Mouse (Mus musculus): ENCODE data around the gene Spo11. TPM values are rescaled to one million over a fixed set of nuclear protein-coding genes. Genes with fewer than 3 reads are reported as not detected.
A peak's percentile ranks its signal among the peaks of the same experiment; 100 is the strongest.

The Spo11 gene
- polyA plus RNA-seq, 1 experiment = 0.17 TPM

- no peak for DNase-seq
- TF ChIP-seq CTCF (conservative IDR thresholded peaks at IDR 0.05; ENCODE audit: insufficient read depth, insufficient read length, low read depth, low read length) (no peak), POLR2A (IDR thresholded peaks at IDR 0.05; ENCODE audit: low read depth, low read length) (no peak)
- Histone ChIP-seq H3K4me3 (ENCODE audit: insufficient read depth, low read depth, low read length) (no peak overlapping the region), H3K27ac (ENCODE audit: insufficient read depth, low read depth, low read length) (no peak overlapping the region), H3K27me3 (replicated peaks; ENCODE audit: control insufficient read depth, insufficient read depth, low read length) (no peaks in the 10 kb centered on the region), H3K4me1 (ENCODE audit: control insufficient read depth, insufficient read depth, low read length) (no peaks in the 10 kb centered on the region), H3K36me3 (ENCODE audit: control insufficient read depth, insufficient read depth, low read length) (no peaks in the 10 kb centered on the region)
- 89% methylated on average over 6 of the region's 6 CpGs for WGBS
These were observed 2.3 kb upstream of the Spo11 start for GRCm38 (mm10) chr2:172975159-172975558.

GRCm38 (mm10) chr2:172976661-172977238 is 750 bp upstream of the Spo11 start:
- no peak overlapping the region for H3K4me3 ChIP-seq (ENCODE audit: insufficient read depth, low read depth, low read length)
- no peak for TF ChIP-seq POLR2A (IDR thresholded peaks at IDR 0.05; ENCODE audit: low read depth, low read length)
- no peak for TF ChIP-seq CTCF (conservative IDR thresholded peaks at IDR 0.05; ENCODE audit: insufficient read depth, insufficient read length, low read depth, low read length)
- H3K36me3 ChIP-seq (ENCODE audit: control insufficient read depth, insufficient read depth, low read length) = no peaks in the 10 kb centered on the region
- H3K4me1 ChIP-seq (ENCODE audit: control insufficient read depth, insufficient read depth, low read length) = no peaks in the 10 kb centered on the region
- WGBS = 48% methylated on average over 7 of the region's 7 CpGs
- no peaks in the 10 kb centered on the region for H3K27me3 ChIP-seq (replicated peaks; ENCODE audit: control insufficient read depth, insufficient read depth, low read length)
- DNase-seq = no peak
- H3K27ac ChIP-seq (ENCODE audit: insufficient read depth, low read depth, low read length) = no peak overlapping the region

- Histone ChIP-seq H3K4me1 (ENCODE audit: control insufficient read depth, insufficient read depth, low read length) (no peaks in the 10 kb centered on the region), H3K27me3 (replicated peaks; ENCODE audit: control insufficient read depth, insufficient read depth, low read length) (no peaks in the 10 kb centered on the region), H3K36me3 (ENCODE audit: control insufficient read depth, insufficient read depth, low read length) (no peaks in the 10 kb centered on the region), H3K27ac (ENCODE audit: insufficient read depth, low read depth, low read length) (no peak overlapping the region), H3K4me3 (ENCODE audit: insufficient read depth, low read depth, low read length) (no peak overlapping the region)
- DNase-seq = no peak
- WGBS = 80% methylated on average over 4 of the region's 4 CpGs
- TF ChIP-seq CTCF (conservative IDR thresholded peaks at IDR 0.05; ENCODE audit: insufficient read depth, insufficient read length, low read depth, low read length) (no peak), POLR2A (IDR thresholded peaks at IDR 0.05; ENCODE audit: low read depth, low read length) (no peak)
These were observed 682 bp downstream of the Spo11 start for GRCm38 (mm10) chr2:172978131-172978633.

GRCm38 (mm10) chr2:172979666-172980345 is 2.3 kb downstream of the Spo11 start:
- DNase-seq = no peak
- H3K4me3 ChIP-seq (ENCODE audit: insufficient read depth, low read depth, low read length) = no peak overlapping the region
- no peaks in the 10 kb centered on the region for H3K27me3 ChIP-seq (replicated peaks; ENCODE audit: control insufficient read depth, insufficient read depth, low read length)
- no peaks in the 10 kb centered on the region for H3K4me1 ChIP-seq (ENCODE audit: control insufficient read depth, insufficient read depth, low read length)
- 95% methylated on average over 43 of the region's 43 CpGs for WGBS
- no peak overlapping the region for H3K27ac ChIP-seq (ENCODE audit: insufficient read depth, low read depth, low read length)
- no peaks in the 10 kb centered on the region for H3K36me3 ChIP-seq (ENCODE audit: control insufficient read depth, insufficient read depth, low read length)
- TF ChIP-seq CTCF (conservative IDR thresholded peaks at IDR 0.05; ENCODE audit: insufficient read depth, insufficient read length, low read depth, low read length) = no peak
- no peak for TF ChIP-seq POLR2A (IDR thresholded peaks at IDR 0.05; ENCODE audit: low read depth, low read length)

- Histone ChIP-seq H3K27me3 (replicated peaks; ENCODE audit: control insufficient read depth, insufficient read depth, low read length) (no peaks in the 10 kb centered on the region), H3K27ac (ENCODE audit: insufficient read depth, low read depth, low read length) (peak overlapping the region; percentile 2; the same call in 1 of the 2 replicates), H3K4me1 (ENCODE audit: control insufficient read depth, insufficient read depth, low read length) (no peaks in the 10 kb centered on the region), H3K4me3 (ENCODE audit: insufficient read depth, low read depth, low read length) (no peak overlapping the region), H3K36me3 (ENCODE audit: control insufficient read depth, insufficient read depth, low read length) (no peaks in the 10 kb centered on the region)
- peak; percentile 57 for TF ChIP-seq CTCF (conservative IDR thresholded peaks at IDR 0.05; ENCODE audit: insufficient read depth, insufficient read length, low read depth, low read length)
- TF ChIP-seq POLR2A (IDR thresholded peaks at IDR 0.05; ENCODE audit: low read depth, low read length) = no peak
- 63% methylated on average over 9 of the region's 9 CpGs for WGBS
- peak; percentile 92 for DNase-seq
These were observed 5.5 kb downstream of the Spo11 start for GRCm38 (mm10) chr2:172982776-172983561.

- Histone ChIP-seq H3K27ac (ENCODE audit: insufficient read depth, low read depth, low read length) (no peak overlapping the region), H3K36me3 (ENCODE audit: control insufficient read depth, insufficient read depth, low read length) (no peaks in the 10 kb centered on the region), H3K27me3 (replicated peaks; ENCODE audit: control insufficient read depth, insufficient read depth, low read length) (no peaks in the 10 kb centered on the region), H3K4me3 (ENCODE audit: insufficient read depth, low read depth, low read length) (no peak overlapping the region), H3K4me1 (ENCODE audit: control insufficient read depth, insufficient read depth, low read length) (no peaks in the 10 kb centered on the region)
- no peak for TF ChIP-seq POLR2A (IDR thresholded peaks at IDR 0.05; ENCODE audit: low read depth, low read length)
- no peak for TF ChIP-seq CTCF (conservative IDR thresholded peaks at IDR 0.05; ENCODE audit: insufficient read depth, insufficient read length, low read depth, low read length)
- WGBS = 72% methylated on average over 6 of the region's 6 CpGs
- DNase-seq = no peak
These were observed 12.7 kb downstream of the Spo11 start for GRCm38 (mm10) chr2:172990161-172990560.

- Histone ChIP-seq H3K4me3 (ENCODE audit: insufficient read depth, low read depth, low read length) (no peak overlapping the region), H3K27me3 (replicated peaks; ENCODE audit: control insufficient read depth, insufficient read depth, low read length) (no peaks in the 10 kb centered on the region), H3K4me1 (ENCODE audit: control insufficient read depth, insufficient read depth, low read length) (peaks cover 14% of the 10 kb centered on the region), H3K36me3 (ENCODE audit: control insufficient read depth, insufficient read depth, low read length) (no peaks in the 10 kb centered on the region), H3K27ac (ENCODE audit: insufficient read depth, low read depth, low read length) (no peak overlapping the region)
- WGBS = 12% methylated on average over 4 of the region's 4 CpGs
- DNase-seq = peak; percentile 72
- TF ChIP-seq CTCF (conservative IDR thresholded peaks at IDR 0.05; ENCODE audit: insufficient read depth, insufficient read length, low read depth, low read length) (peak; percentile 88), POLR2A (IDR thresholded peaks at IDR 0.05; ENCODE audit: low read depth, low read length) (no peak)
These were observed 18.7 kb downstream of the Spo11 start for GRCm38 (mm10) chr2:172996207-172996606.

Measured in kidney, adult 2 months (tissue).